Mouse (Mus musculus) kidney, adult 2 months (tissue): ENCODE measurements around the gene Coro1c. TPM values are rescaled to one million over a fixed set of nuclear protein-coding genes. Genes with fewer than 3 reads are reported as not detected.
A peak's percentile ranks its signal among the peaks of the same experiment; 100 is the strongest.

Experiments used
- DNase-seq: peaks from one replicate; pipeline ENCODE4 v3.0.0; 2021
- H3K27ac ChIP-seq: fragments of 200-500 bp; 2 replicates; pipeline ENCODE4 v1.5.1; 2012; ENCODE audit warnings: low read depth, low read length, control low read depth, inconsistent platforms; ENCODE audit not compliant: insufficient read depth
- H3K27me3 ChIP-seq: fragments of 200-500 bp; replicated peaks from 2 replicates; pipeline ENCODE4 v1.6.1; 2012; ENCODE audit warnings: mild to moderate bottlenecking, moderate library complexity, low read length, inconsistent platforms; ENCODE audit not compliant: control insufficient read depth, insufficient read depth
- H3K36me3 ChIP-seq: fragments of 200-500 bp; 2 replicates; pipeline ENCODE4 v1.6.1; 2012; ENCODE audit warnings: mild to moderate bottlenecking, moderate library complexity, low read length, inconsistent platforms; ENCODE audit not compliant: control insufficient read depth, insufficient read depth
- H3K4me1 ChIP-seq: fragments of 200-500 bp; 2 replicates; pipeline ENCODE4 v1.6.1; 2011; ENCODE audit warnings: low read length; ENCODE audit not compliant: control insufficient read depth, insufficient read depth
- H3K4me3 ChIP-seq: fragments of 200-500 bp; 2 replicates; pipeline ENCODE4 v1.5.1; 2011; ENCODE audit warnings: mild to moderate bottlenecking, low read depth, low read length, control low read depth; ENCODE audit not compliant: insufficient read depth
- CTCF ChIP-seq: fragments of 200-500 bp; conservative IDR thresholded peaks from 2 replicates; pipeline ENCODE4 v1.5.1; 2011; ENCODE audit warnings: low read depth, mild to moderate bottlenecking, control low read depth, low read length, moderate library complexity, mixed read lengths; ENCODE audit not compliant: insufficient read depth, insufficient read length
- POLR2A ChIP-seq: fragments of 200-500 bp; IDR thresholded peaks from one replicate; pipeline ENCODE4 v1.6.1; 2011; ENCODE audit warnings: low read depth, low read length, control low read depth
- WGBS: fragments of 180-500 bp; shearing (Covaris S2); methylation state at CpG from one replicate; pipeline ENCODE4 v1.1.7; 2018; 5-methylcytosine and 5-hydroxymethylcytosine counted together
- polyA plus RNA-seq: library from polyadenylated mRNA; depleted of rRNA; stranded (reverse); fragments of >200 nt; gene quantifications from 2 replicates; pipeline ENCODE4 v1.2.3, GENCODE M21; 2012

The Coro1c gene
- polyA plus RNA-seq, 1 experiment, result 43.1 TPM

DNA sequence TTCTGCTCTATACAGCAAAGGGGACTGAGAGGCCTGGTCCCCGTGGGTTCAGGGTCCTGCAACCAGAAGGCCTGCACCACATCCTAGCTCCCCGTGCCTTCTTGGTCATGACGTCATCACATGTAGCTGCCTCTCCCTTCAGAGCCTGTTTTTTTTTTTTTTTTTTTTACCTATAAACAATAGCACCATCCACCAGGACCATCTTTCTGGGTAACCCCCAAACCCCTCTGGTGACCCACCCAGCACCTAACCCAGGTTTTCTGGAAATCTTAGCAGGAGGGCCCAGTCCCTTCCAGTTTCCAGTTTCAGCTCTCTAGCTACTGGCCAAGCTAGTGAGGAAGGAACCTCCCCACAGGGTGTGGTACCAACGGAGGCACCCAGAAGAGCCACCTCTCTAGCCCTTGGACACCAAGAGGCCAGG lies 80.6 kb downstream of the Coro1c start:
- TF ChIP-seq CTCF, result no peak
- TF ChIP-seq POLR2A, result no peak
- no peak for DNase-seq
- no peaks in the 10 kb centered on the region for H3K4me1 ChIP-seq
- H3K36me3 ChIP-seq, result no peaks in the 10 kb centered on the region
- WGBS, result 62% methylated on average over 4 of the region's 4 CpGs
- no peak overlapping the region for H3K4me3 ChIP-seq
- no peak overlapping the region for H3K27ac ChIP-seq
- H3K27me3 ChIP-seq, result no peaks in the 10 kb centered on the region

DNA sequence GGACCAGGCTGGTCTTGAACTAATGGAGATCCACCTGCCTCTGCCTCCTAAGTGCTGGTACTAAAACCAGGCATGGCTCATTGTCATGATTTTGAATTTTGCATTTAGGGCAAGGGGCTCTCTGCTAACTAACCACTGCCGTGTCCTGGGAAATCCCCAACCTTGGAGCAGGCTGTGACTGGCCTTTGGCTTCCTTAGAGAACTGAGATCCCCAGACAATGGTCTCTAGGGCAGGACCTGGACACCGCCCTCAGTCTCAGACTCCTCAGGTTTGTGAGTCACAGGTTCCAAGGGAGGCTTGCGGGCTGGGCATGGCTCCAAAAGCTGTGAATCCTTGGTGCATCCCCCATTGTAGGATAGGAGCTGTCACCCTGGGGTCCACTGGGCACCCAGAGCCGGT lies 81.9 kb downstream of the Coro1c start:
- WGBS, result 71% methylated on average over 4 of the region's 4 CpGs
- Histone ChIP-seq H3K27ac (no peak overlapping the region), H3K4me1 (no peaks in the 10 kb centered on the region), H3K27me3 (no peaks in the 10 kb centered on the region), H3K4me3 (no peak overlapping the region), H3K36me3 (no peaks in the 10 kb centered on the region)
- DNase-seq, result no peak
- no peak for TF ChIP-seq CTCF
- no peak for TF ChIP-seq POLR2A

DNA sequence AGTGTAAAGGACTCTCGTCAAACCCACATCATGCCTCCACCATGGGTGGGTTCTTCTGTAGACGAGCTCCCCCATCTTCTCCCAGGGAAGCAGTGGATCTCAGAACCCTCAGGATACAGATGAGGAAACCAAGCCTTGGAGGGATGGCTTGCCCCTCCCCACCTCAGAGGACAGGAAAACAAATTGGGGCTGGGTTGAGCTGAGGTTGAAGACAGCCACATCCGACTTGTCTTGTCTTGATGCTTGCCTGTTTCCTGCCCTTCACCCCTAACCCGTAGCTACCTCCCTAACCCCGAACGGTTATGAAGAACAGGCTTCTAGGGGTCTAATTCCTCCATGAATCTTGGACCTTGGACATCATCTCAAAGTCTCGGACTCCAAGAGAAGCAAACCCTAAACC lies 83.0 kb downstream of the Coro1c start:
- Histone ChIP-seq H3K36me3 (no peaks in the 10 kb centered on the region), H3K4me3 (no peak overlapping the region), H3K4me1 (no peaks in the 10 kb centered on the region), H3K27ac (no peak overlapping the region), H3K27me3 (no peaks in the 10 kb centered on the region)
- DNase-seq, result no peak
- TF ChIP-seq POLR2A (no peak), CTCF (no peak)
- WGBS, result 65% methylated on average over 7 of the region's 7 CpGs

DNA sequence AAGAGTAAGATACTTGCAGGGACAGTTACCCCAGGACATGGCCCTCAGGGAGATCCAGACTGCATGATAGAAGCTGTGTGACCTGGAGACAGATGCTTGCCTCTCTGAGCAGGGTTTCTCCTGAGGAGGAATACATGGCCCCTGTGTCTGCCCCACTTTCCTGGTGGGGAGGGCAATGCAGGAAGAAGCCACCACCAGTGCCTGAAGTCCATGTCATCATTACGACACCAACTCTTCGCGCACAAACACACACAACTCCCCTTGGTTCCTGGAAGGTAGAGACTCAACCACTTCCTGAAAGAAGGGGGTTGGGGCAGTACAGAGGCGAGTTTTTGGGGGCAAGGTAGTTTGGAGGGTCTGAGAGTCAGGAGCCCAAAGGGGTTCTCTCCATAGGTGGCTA lies 84.3 kb downstream of the Coro1c start:
- no peak for TF ChIP-seq POLR2A
- TF ChIP-seq CTCF, result no peak
- Histone ChIP-seq H3K36me3 (no peaks in the 10 kb centered on the region), H3K27me3 (no peaks in the 10 kb centered on the region), H3K4me3 (no peak overlapping the region), H3K27ac (no peak overlapping the region), H3K4me1 (no peaks in the 10 kb centered on the region)
- DNase-seq, result no peak
- 77% methylated on average over 4 of the region's 4 CpGs for WGBS

DNA sequence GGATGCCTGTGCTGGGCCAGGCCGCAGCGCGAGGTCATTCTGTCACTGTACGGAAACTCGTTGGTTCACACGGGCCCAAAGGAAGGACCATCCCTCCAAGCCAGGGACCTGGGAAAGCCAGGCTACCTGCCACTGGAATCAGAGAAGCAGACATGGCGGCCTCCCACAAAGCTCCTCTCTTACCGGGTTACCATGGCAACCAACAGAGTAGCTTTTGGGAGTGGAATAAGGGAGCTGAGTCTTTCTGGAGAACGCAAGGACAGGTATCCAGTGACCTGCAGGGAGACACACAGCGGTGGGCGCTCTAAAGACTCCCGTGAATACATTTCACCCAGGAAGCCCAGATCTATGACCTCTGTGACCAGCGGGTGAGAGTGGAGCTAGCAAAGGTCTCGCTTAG lies 90.0 kb downstream of the Coro1c start:
- no peaks in the 10 kb centered on the region for H3K4me1 ChIP-seq
- TF ChIP-seq CTCF (no peak), POLR2A (no peak)
- no peaks in the 10 kb centered on the region for H3K27me3 ChIP-seq
- no peak for DNase-seq
- H3K4me3 ChIP-seq, result no peak overlapping the region
- 58% methylated on average over 14 of the region's 14 CpGs for WGBS
- H3K27ac ChIP-seq, result no peak overlapping the region
- H3K36me3 ChIP-seq, result no peaks in the 10 kb centered on the region

DNA sequence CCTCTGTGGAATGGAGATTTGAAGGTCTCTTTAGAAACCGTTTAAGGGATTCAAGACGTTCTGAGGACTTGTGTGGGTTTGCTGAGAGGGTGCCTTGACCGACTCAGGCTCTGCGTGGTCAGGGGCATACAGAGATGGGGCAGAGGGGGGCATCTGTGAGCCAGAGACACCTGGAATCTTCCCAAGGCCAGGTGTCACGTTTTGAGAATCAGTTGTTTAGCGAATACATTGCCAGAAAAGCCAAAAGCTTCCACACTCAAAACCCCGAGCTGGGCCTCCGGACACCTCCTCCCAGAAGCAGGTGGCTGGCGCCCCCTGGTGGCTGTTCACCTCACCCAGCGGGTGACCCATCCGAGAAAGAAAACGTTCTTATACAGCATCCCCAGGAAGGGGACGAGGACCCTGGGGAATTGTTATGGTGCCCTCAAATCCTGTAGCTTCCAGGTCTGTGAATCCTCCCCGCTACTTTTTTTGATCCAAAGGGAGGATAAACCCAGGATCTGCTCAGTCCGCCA lies 92.9 kb downstream of the Coro1c start:
- TF ChIP-seq POLR2A (no peak), CTCF (peak; percentile 76)
- Histone ChIP-seq H3K36me3 (no peaks in the 10 kb centered on the region), H3K4me1 (no peaks in the 10 kb centered on the region), H3K4me3 (no peak overlapping the region), H3K27me3 (no peaks in the 10 kb centered on the region), H3K27ac (no peak overlapping the region)
- 11% methylated on average over 15 of the region's 15 CpGs for WGBS
- peak; percentile 62 for DNase-seq

DNA sequence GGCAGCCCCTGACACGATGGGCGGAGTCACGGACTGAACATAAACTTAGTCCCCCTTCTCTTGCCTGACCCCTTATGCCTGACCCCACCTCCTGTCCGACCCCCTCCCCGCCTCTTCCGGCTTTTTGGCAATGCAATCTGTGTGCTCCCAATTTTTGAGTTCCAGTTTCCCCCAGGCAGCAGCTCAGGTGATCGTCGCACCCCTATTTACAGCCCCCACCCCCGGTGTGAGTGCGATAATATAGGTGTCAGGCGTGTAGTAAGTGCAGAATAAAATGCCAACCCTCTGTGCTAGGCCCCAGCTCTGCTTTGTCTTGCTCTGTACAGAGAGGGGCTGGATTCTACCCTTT lies 93.5 kb downstream of the Coro1c start:
- Histone ChIP-seq H3K27ac (no peak overlapping the region), H3K4me1 (no peaks in the 10 kb centered on the region), H3K27me3 (no peaks in the 10 kb centered on the region), H3K4me3 (no peak overlapping the region), H3K36me3 (no peaks in the 10 kb centered on the region)
- TF ChIP-seq CTCF (no peak), POLR2A (no peak)
- WGBS, result 52% methylated on average over 9 of the region's 11 CpGs
- DNase-seq, result no peak
